Mouse (Mus musculus) c-Kit-positive CD71-negative TER-119-negative erythroid progenitor cells, embryonic 14.5 days (primary cell): ENCODE measurements around the gene Snx21.

Experiments
- DNase-seq: peaks from one replicate; pipeline ENCODE4 v3.0.0-alpha.2; 2013; ENCODE audit warnings: low read depth

Gene Snx21

DNA sequence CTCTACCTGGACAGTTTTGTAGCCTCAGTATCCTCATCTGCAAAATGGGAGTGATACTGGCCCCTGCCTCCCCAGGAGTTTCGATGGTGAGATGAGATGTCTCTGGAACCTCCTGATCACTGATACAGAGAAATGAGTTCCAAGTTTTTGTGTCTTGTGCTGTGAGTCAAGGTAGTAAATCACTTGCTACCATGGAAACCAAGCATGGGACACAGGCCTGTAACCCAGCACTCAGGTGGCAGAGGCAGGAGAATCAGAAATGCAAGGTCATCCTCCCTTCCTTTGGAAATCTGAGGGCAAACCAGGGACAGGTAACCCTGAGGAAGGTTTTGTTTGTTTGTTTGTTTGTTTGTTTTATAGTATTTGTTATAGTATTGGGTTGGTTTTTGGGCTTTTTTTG is 43.5 kb downstream of the Snx21 start:
- no peak for DNase-seq

- DNase-seq = no peak
These were observed 45.4 kb downstream of the Snx21 start for GRCm38 (mm10) chr2:164831029-164831428.

GRCm38 (mm10) chr2:164832032-164832747 is 46.6 kb downstream of the Snx21 start:
- no peak for DNase-seq

- DNase-seq = peak; percentile 72
These were observed 47.2 kb downstream of the Snx21 start, which contains the start of gene Ctsa for GRCm38 (mm10) chr2:164832748-164833301. TSS of gene Ctsa (plus strand) at chr2:164832873.

DNA sequence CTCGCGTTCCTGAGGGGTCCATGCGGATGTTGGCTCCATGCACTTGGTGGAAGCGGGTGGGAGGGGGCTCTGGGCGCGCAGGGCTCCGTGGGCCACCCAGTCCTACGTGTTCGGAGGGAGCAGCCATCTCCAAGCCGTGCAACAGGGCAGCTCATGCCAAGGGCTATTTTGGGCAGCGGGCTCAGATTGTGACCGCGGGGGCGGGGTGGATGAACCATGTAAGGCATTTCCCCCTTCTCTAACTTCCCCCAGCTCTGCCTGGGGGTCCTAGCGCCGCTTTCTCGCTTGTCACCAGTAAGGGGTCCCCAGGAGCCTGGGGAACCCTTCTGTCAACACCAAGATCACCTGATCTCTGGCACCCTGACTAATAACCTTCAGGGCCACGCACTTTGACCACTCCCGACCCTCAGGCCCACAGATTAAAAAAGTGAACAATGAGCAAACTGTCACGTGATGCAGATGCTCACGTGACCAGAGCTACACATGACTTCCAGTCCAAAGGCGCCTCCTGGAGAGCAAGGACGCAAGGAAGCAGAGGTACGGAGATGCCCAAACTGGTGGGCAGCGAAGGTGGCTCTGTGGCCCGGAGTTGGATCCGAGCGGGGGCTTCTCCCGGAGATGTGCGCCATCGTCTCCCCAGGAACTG is 47.8 kb downstream of the Snx21 start, which contains the start of gene Neurl2:
Gene Neurl2, minus strand, starts transcription at position 143 of the 646 bp plus-strand sequence.
- DNase-seq = peak; percentile 92

- no peak for DNase-seq
These were observed 48.9 kb downstream of the Snx21 start for GRCm38 (mm10) chr2:164834531-164834930.

GRCm38 (mm10) chr2:164835164-164835563 is 49.5 kb downstream of the Snx21 start:
- no peak for DNase-seq
